Mouse (Mus musculus) inflammation-experienced regulatory T-cells (primary cell): Measurements from ENCODE around the gene Olfr47. TPM values are rescaled to one million over a fixed set of nuclear protein-coding genes. Genes with fewer than 3 reads are reported as not detected.

ENCODE experiments used
- polyA plus RNA-seq, 2 experiments: library from polyadenylated mRNA; unstranded; fragments of 100-300 nt; shearing (Covaris generic); gene quantifications; one replicate each; pipeline ENCODE4 v1.2.1; 2017

The Olfr47 gene
- polyA plus RNA-seq: under 1 TPM in 1 of 2 experiments, not detected in 1; 0.94 TPM

GRCm38 (mm10) chr6:43231255-43231654 lies at the start of gene Olfr47:
Gene Olfr47 (plus strand): TSS chr6:43231529.

GRCm38 (mm10) chr6:43196781-43197180 lies 34.5 kb upstream of the Olfr47 start, which contains the start of gene Olfr435:
Gene Olfr435 (plus strand): TSS chr6:43197146.

GRCm38 (mm10) chr6:43212873-43213272 lies 18.5 kb upstream of the Olfr47 start, which contains the start of gene Olfr434:
Gene Olfr434 (plus strand): TSS chr6:43213021.

GRCm38 (mm10) chr6:43265363-43266041 lies 34.2 kb downstream of the Olfr47 start, which contains the start of gene Arhgef5:
Gene Arhgef5 (plus strand): TSS chr6:43265582.

Other genes starting within 250 kb of the Olfr47 start
- not detected for gene Olfr441, start 125.2 kb upstream of the Olfr47 start, polyA plus RNA-seq
- gene Olfr237-ps1, start 85.0 kb upstream of the Olfr47 start, polyA plus RNA-seq: 1 to 10 TPM in 1 of 2 experiments, under 1 TPM in 1; 0.20 to 1.6 TPM
- not detected for gene Olfr437, start 68.2 kb upstream of the Olfr47 start, polyA plus RNA-seq
- gene Olfr13, start 59.4 kb upstream of the Olfr47 start, polyA plus RNA-seq: under 1 TPM; 0.04 to 0.78 TPM
- gene Olfr435, start 34.4 kb upstream of the Olfr47 start, polyA plus RNA-seq: not detected
- not detected for gene Olfr434, start 18.5 kb upstream of the Olfr47 start, polyA plus RNA-seq
- gene Arhgef5, start 34.1 kb downstream of the Olfr47 start, polyA plus RNA-seq: 1 to 10 TPM in 1 of 2 experiments, under 1 TPM in 1; 0.51 to 7.1 TPM
- under 1 TPM; 0.11 to 0.83 TPM for gene Nobox, start 78.0 kb downstream of the Olfr47 start, polyA plus RNA-seq